Mouse (Mus musculus) heart, postnatal 0 days (tissue): ENCODE measurements at regions not wholly inside any gene's neighbourhood (a gene's known extent, or its start where the extent isn't known, plus 50 kb on each side); places are given as distances from the start of the nearest gene placed in this dataset.

Experiments used
- ATAC-seq: fragments of 200-750 bp; cut with Nextera tagmentation; 2 replicates; pipeline ENCODE4 v1.8.0; 2017; ENCODE audit warnings: low read depth, moderate number of reproducible peaks, moderate library complexity; ENCODE audit not compliant: insufficient read depth
- DNase-seq: peaks from one replicate; pipeline ENCODE4 v3.0.0-alpha.2; 2016; ENCODE audit warnings: low spot score
- H3K27ac ChIP-seq: fragments of 300-500 bp; sonication (generic); 2 replicates; pipeline ENCODE4 v1.5.1; 2014; ENCODE audit warnings: low read depth, mild to moderate bottlenecking
- H3K27me3 ChIP-seq: fragments of 300-500 bp; sonication (generic); 2 replicates; pipeline ENCODE4 v1.6.1; 2014; ENCODE audit warnings: low read length, mixed read lengths; ENCODE audit not compliant: control insufficient read depth, insufficient read depth
- H3K36me3 ChIP-seq: fragments of 300-500 bp; sonication (generic); replicated peaks from 2 replicates; pipeline ENCODE4 v1.6.1; 2014; ENCODE audit warnings: low read length, mixed read lengths; ENCODE audit not compliant: control insufficient read depth, insufficient read depth
- H3K4me1 ChIP-seq: fragments of 300-500 bp; sonication (generic); 2 replicates; pipeline ENCODE4 v1.6.1; 2014; ENCODE audit warnings: antibody characterized with exemption; ENCODE audit not compliant: control insufficient read depth, insufficient read depth
- H3K4me2 ChIP-seq: fragments of 300-500 bp; sonication (generic); 2 replicates; pipeline ENCODE4 v1.6.1; 2014; ENCODE audit warnings: low read depth, mild to moderate bottlenecking, low read length, moderate library complexity
- H3K4me3 ChIP-seq: fragments of 300-500 bp; sonication (generic); 2 replicates; pipeline ENCODE4 v1.5.1; 2014; ENCODE audit warnings: low read depth, low read length
- H3K9ac ChIP-seq: fragments of 300-500 bp; sonication (generic); replicated peaks from 2 replicates; pipeline ENCODE4 v1.6.1; 2014; ENCODE audit warnings: low read depth, low read length, mixed read lengths
- H3K9me3 ChIP-seq: fragments of 300-500 bp; sonication (generic); replicated peaks from 2 replicates; pipeline ENCODE4 v1.6.1; 2016; ENCODE audit warnings: low read length; ENCODE audit not compliant: control insufficient read depth
- CTCF ChIP-seq: IDR thresholded peaks from 2 replicates; pipeline ENCODE4 v1.5.1; 2016; ENCODE audit warnings: antibody characterized with exemption, control low read depth, low read depth
- EP300 ChIP-seq: IDR thresholded peaks from 2 replicates; pipeline ENCODE4 v1.6.1; 2016; ENCODE audit warnings: antibody characterized with exemption, low read depth
- WGBS: fragments of 180-500 bp; shearing (Covaris S2); extraction: QIAGEN DNeasy Blood & Tissue Kit; methylation state at CpG from one replicate; pipeline ENCODE4 v1.1.7; 2014; 5-methylcytosine and 5-hydroxymethylcytosine counted together

DNA sequence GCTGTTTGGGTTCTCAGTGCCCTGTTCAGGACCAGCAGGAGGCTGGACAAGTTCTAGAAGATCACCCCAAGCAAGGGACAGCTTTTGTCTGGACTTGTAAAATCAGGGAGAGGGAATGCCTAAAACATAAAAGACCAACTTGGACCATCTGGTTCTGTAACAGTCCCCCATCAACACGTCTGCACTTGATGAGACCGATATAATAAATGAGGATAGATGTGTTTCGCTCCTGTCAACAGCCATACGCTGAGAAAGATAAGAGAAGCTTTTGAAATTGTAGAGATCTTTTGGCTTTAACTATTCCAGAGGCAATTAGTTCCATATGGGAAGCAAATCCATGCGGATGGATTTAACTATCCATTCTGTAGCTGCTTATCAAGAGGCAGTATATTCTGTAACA is 2561.4 kb upstream of the Gm7489 start:
- no peak for DNase-seq
- Histone ChIP-seq H3K36me3 (no peaks in the 10 kb centered on the region), H3K4me2 (no peak overlapping the region), H3K4me1 (no peaks in the 10 kb centered on the region), H3K27me3 (no peaks in the 10 kb centered on the region), H3K9ac (no peak overlapping the region), H3K4me3 (no peak overlapping the region), H3K27ac (no peak overlapping the region), H3K9me3 (no peaks in the 10 kb centered on the region)
- no peak for ATAC-seq
- TF ChIP-seq CTCF (no peak), EP300 (no peak)
- 59% methylated on average over 5 of the region's 5 CpGs for WGBS

GRCm38 (mm10) chr15:51324211-51324610 is 2560.5 kb upstream of the Gm7489 start:
- no peaks in the 10 kb centered on the region for H3K36me3 ChIP-seq
- TF ChIP-seq CTCF (no peak), EP300 (no peak)
- no peak overlapping the region for H3K4me3 ChIP-seq
- DNase-seq: no peak
- H3K27ac ChIP-seq: no peak overlapping the region
- H3K27me3 ChIP-seq: no peaks in the 10 kb centered on the region
- WGBS: 76% methylated on average over 5 of the region's 5 CpGs
- no peak for ATAC-seq
- no peaks in the 10 kb centered on the region for H3K9me3 ChIP-seq
- H3K4me1 ChIP-seq: no peaks in the 10 kb centered on the region
- H3K9ac ChIP-seq: no peak overlapping the region
- no peak overlapping the region for H3K4me2 ChIP-seq

DNA sequence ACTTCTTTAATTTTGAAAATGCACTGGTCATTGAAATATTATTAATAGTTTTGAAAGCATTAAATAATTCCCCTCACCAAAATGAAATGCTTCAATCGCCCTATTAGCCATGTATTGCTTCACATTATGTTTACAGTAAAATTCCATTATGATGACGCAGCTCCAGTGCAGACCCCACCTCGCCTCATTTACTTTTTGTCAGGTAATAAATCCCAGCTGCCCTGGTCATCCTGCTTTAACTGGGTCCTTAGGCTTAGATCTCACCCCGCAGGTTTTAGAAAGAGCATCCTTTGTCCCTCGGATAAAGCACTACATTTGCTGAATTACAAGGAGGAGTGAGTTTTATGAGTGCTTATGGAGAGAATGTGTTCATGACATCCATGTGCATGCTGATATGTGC is 2557.0 kb upstream of the Gm7489 start:
- no peak for TF ChIP-seq CTCF
- TF ChIP-seq EP300: no peak
- H3K4me2 ChIP-seq: no peak overlapping the region

GRCm38 (mm10) chr15:51336441-51336840 is 2548.3 kb upstream of the Gm7489 start:
- 49% methylated on average over 1 of the region's 1 CpGs for WGBS
- Histone ChIP-seq H3K27ac (no peak overlapping the region), H3K27me3 (no peaks in the 10 kb centered on the region), H3K9ac (no peak overlapping the region), H3K4me1 (no peaks in the 10 kb centered on the region), H3K9me3 (no peaks in the 10 kb centered on the region), H3K4me3 (no peak overlapping the region), H3K36me3 (no peaks in the 10 kb centered on the region), H3K4me2 (no peak overlapping the region)
- TF ChIP-seq EP300 (no peak), CTCF (no peak)
- ATAC-seq (no peak), DNase-seq (no peak)

More for the DNA sequence above, 2557.0 kb upstream of the Gm7489 start:
- Histone ChIP-seq H3K27ac (no peak overlapping the region), H3K9me3 (no peaks in the 10 kb centered on the region), H3K4me1 (no peaks in the 10 kb centered on the region), H3K27me3 (no peaks in the 10 kb centered on the region), H3K9ac (no peak overlapping the region), H3K4me3 (no peak overlapping the region), H3K36me3 (no peaks in the 10 kb centered on the region)
- 72% methylated on average over 5 of the region's 5 CpGs for WGBS
- no peak for DNase-seq
- ATAC-seq: no peak

GRCm38 (mm10) chr15:51346301-51346700 is 2538.4 kb upstream of the Gm7489 start:
- Histone ChIP-seq H3K36me3 (no peaks in the 10 kb centered on the region), H3K4me1 (no peaks in the 10 kb centered on the region), H3K27me3 (no peaks in the 10 kb centered on the region), H3K9ac (no peak overlapping the region), H3K9me3 (no peaks in the 10 kb centered on the region), H3K4me3 (no peak overlapping the region), H3K4me2 (no peak overlapping the region), H3K27ac (no peak overlapping the region)
- WGBS: 67% methylated on average over 4 of the region's 4 CpGs
- ATAC-seq (no peak), DNase-seq (no peak)
- TF ChIP-seq EP300 (no peak), CTCF (no peak)

GRCm38 (mm10) chr15:51363391-51363790 is 2521.3 kb upstream of the Gm7489 start:
- ATAC-seq: no peak; the same call in 1 of the 2 replicates
- 26% methylated on average over 7 of the region's 7 CpGs for WGBS

More at GRCm38 (mm10) chr15:51363391-51363790, 2521.3 kb upstream of the Gm7489 start:
- Histone ChIP-seq H3K27me3 (no peaks in the 10 kb centered on the region), H3K27ac (no peak overlapping the region), H3K4me3 (no peak overlapping the region), H3K4me2 (no peak overlapping the region), H3K9ac (no peak overlapping the region), H3K36me3 (no peaks in the 10 kb centered on the region), H3K9me3 (no peaks in the 10 kb centered on the region), H3K4me1 (no peaks in the 10 kb centered on the region)
- DNase-seq: peak; percentile 27
- TF ChIP-seq CTCF: no peak
- no peak for TF ChIP-seq EP300
